Mouse (Mus musculus): Measurements from ENCODE around the gene Gm28047.
A peak's percentile ranks its signal among the peaks of the same experiment; 100 is the strongest.

Gene Gm28047

DNA sequence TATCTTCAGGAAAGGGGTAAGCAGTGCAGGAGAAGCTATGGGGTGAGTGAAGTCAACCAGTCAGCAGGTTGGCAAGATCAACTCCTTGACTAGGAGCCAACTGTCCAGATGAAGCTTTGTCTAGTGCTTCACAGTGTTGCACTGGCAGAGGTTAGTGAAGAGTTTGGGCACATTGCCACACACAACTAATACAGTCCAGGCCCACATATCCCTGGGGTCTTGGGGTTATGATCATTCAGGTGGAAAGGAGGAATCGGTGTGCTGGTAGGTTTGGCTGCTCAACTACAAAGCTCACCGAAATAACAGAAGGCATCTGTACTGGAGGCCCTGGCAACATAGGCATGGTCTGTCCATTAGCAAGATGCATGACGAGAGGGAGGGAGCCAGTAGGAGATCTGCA lies 77.4 kb downstream of the Gm28047 start:
- no peak for DNase-seq (ENCODE audit: low spot score in 2 of 2)

DNA sequence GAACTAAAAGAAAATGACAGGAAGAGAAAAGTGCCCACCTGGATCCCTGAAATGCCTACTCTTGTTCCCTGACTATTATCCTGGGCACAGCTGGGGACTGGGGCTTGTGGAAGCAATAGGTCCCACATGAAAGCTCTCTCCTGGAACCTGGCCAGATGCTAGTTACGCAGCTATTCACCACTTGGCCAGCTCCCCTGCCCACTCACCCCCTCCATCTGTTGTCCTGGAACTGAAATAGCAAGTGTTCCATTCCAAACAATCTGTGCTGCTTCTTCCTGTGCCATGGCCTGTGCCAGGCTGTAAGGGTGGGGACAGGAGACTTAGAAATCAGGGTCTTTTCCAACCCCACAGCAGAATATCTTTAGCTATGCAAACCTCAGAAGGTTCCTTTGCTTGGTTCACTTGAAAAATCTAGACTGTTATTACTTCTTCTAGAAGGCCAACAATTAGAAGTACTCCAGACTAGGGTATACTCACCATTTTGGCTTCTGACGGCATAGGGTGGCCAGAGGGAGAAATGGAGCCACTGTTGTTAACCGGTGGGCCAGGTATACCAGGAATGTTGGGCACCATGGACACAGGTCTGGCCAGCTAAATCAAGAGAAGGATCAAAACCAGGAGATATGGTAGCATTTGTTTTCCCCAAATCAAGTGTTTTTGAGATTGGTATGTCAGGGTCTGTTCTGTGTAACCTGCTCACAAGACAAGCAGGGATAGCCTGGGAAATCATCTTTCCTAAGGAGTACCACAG lies 78.0 kb downstream of the Gm28047 start:
- DNase-seq (ENCODE audit: low spot score in 2 of 2), result peak; percentile 84 to 93

DNA sequence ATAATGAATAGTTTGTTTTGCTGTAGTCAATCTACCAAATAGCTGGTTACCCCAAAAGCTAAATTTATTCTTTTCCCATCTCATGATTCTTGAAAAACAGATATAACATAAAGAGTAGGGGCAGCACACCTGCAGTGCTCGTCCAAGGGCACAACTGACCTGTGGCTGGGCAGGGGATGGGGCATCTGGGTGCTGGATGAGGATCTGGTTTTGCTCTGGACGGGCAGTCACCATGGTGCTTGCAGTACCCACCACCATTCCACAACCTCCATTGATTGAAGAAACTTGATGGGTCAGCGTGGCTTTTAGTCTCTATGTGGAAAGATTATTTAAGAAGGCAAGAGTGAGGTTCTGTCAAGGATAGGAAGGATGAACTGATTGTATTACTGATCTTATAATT lies 78.6 kb downstream of the Gm28047 start:
- no peak for DNase-seq (ENCODE audit: low spot score in 2 of 2)

- no peak for DNase-seq (ENCODE audit: low spot score in 2 of 2)
These were observed 80.1 kb downstream of the Gm28047 start for GRCm38 (mm10) chr15:102544801-102545200.

- no peak for DNase-seq (ENCODE audit: low spot score in 2 of 2)
These were observed 90.9 kb downstream of the Gm28047 start for GRCm38 (mm10) chr15:102533926-102534325.

DNA sequence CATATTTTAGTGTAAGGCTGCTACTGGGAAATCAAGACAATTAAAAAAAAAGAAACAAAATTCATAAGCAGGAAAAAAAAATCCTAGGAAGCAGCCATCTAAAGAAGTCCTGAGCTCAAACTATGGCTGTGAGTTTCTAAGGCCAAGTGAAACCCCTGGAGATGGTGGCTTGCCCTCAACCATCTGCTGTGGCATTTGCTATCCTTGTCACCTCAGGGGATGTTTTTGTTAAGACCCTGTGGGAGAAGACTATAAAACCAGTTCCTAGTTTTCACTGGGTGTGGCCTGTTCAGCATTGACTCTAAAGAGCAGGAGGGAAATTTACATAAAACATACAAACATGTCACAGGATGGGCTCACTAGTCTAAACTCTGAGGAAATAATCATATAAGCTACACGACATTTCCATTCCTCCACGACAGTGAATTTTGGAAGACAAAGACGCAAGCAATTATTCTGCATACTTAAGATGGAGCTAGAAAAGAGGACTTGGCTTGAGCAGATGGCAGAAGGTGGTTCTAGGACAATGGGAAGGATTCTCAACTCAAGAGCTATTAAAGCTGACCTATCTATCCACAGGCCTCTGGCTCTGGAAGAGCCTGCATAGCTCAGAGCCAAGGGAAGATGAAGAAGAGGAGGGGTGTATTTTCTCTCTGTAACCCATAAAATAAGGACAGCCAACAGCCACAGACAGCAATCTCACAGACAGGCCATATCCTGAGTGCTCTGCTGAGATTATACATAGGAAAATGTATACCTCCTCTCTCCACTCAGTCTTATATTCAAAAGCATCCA lies 92.6 kb downstream of the Gm28047 start:
- DNase-seq (ENCODE audit: low spot score in 2 of 2), result no peak

GRCm38 (mm10) chr15:102531586-102531985 lies 93.3 kb downstream of the Gm28047 start:
- DNase-seq (ENCODE audit: low spot score in 2 of 2), result no peak

DNA sequence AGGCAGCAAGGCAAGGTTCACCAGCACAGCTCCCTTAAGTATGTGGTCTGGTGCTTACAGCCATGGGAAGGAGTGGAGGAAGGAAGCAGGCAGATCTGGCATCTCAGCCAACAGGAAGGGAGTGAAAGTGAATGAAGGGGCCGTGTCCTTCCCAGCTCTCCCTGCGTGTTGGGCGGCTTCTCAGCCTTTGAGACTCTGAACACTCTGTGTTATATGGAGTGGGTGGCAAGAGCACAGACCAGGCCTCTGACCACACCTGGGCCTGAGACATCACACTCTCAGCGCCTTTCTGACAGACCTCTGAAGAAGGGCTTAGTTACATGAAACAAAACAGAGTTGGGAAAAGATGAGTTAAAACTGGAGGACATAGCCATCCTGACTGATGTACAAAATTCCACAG lies 94.3 kb downstream of the Gm28047 start:
- DNase-seq (ENCODE audit: low spot score in 2 of 2), result no peak

DNA sequence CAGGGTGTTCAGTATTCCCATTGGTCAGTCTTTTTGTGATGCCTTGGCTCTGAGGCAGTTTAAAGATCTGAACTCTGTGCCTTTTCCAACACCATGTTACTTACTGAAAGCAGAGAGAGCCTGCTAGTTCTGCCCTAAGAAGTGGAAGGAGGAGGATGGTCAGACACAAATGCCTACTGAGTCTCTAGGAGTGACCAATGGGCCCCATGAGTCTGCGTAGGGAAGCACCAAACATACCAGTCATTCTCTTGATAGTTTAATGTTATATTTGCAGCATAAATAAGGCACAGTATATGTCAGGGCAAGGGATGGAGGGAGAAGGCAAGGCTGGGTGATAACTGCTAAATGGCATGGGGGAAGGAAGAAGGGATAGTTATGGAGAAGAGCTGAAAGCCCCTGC lies 96.5 kb downstream of the Gm28047 start:
- no peak for DNase-seq (ENCODE audit: low spot score in 2 of 2)

- no peak for DNase-seq (ENCODE audit: low spot score in 2 of 2)
These were observed 96.9 kb downstream of the Gm28047 start for GRCm38 (mm10) chr15:102527936-102528335.

DNA sequence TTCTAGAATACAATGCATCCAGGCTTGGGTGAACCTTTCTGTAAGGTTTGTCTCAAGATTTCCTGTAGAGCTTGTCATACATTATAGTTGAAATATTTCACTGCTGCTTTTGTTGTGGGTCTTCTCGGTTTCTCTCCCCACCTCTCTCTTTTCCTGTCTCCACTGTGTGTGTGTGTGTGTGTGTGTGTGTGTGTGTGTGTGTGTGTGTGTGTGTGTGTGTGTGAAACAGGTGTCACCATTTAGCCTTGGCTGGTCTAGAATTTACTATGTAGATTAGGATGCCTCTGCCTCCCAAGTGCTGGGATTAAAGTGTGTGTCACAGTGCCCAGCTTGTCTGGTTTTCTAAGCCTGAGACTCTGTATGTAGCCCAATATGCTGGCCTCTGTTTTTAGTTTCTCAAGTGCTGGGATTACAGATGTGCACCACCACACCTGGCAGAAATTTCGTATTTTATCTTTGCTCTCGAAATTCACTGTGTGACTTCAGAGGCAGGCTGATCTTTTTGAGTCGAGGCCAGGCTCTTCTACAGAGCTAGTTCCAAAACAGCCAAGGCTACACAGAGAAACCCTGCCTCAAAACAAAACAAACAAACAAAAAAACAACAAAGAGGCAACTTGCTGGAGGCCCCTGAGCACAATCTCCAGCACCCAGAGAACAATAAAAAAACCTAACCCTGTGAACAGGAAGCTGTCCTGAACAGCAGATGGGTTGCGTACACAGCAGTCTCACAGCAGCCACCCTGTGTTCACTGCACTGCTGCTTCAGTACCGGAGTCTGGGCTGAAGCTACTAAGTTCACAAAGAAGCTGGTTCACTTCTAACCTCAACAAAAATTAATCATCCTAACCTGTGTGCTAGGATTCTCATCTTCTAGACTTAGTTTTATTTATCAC lies 98.5 kb downstream of the Gm28047 start:
- no peak for DNase-seq (ENCODE audit: low spot score in 2 of 2)

DNA sequence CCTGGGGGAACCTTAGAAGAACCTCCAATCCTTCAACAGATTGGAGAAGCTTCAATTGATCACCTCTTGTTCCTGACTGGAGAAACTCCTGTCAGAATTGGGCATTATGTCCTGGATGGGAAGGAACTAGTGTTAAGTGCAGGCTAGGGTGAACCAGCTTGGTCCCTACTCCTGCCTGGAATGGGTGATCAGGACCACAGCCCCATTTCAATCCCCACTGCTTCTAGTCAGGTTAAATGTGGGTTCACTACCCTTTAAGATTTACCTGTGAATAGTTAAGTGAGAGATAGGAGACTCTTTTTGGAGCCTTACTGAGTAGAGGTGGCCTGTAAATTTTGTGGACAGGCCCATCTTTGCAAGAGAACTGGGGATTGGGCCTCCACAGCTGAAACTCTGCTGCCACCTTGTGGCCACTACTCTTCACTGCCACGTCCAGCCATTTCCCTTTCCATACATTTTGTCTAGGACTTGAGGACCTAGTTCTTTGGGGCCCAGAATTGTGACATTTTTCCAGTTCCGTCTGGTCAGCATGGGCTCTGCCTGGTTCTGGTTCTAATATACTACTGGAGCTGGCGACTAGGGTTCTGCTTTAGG lies 99.9 kb downstream of the Gm28047 start, which contains the start of gene Npff:
TSS of gene Npff (minus strand) at position 51 of the 594 bp plus-strand sequence.
- peak; percentile 74 to 85 for DNase-seq (ENCODE audit: low spot score in 2 of 2)

GRCm38 (mm10) chr15:102521480-102521879 lies 103.4 kb downstream of the Gm28047 start:
- DNase-seq (ENCODE audit: low spot score in 2 of 2), result no peak

DNA sequence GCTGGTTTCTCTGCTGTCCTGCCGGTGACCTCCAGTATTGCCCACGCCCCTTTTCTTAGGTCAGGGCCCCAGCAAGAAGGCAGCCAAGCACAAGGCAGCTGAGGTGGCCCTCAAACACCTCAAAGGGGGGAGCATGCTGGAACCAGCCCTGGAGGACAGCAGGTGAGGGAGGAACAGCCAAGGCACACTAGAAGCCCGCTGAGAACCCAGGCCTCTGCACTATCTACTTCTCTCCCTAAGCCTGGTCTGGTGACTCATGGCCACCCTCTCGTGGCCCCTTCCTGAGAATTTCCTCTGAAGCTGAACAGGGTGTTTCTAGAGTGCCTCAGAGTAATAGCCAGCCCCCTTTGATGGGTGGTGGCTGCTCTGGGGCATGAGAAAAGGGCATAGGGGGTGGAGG lies 104.5 kb downstream of the Gm28047 start:
- DNase-seq (ENCODE audit: low spot score in 2 of 2), result no peak

DNA sequence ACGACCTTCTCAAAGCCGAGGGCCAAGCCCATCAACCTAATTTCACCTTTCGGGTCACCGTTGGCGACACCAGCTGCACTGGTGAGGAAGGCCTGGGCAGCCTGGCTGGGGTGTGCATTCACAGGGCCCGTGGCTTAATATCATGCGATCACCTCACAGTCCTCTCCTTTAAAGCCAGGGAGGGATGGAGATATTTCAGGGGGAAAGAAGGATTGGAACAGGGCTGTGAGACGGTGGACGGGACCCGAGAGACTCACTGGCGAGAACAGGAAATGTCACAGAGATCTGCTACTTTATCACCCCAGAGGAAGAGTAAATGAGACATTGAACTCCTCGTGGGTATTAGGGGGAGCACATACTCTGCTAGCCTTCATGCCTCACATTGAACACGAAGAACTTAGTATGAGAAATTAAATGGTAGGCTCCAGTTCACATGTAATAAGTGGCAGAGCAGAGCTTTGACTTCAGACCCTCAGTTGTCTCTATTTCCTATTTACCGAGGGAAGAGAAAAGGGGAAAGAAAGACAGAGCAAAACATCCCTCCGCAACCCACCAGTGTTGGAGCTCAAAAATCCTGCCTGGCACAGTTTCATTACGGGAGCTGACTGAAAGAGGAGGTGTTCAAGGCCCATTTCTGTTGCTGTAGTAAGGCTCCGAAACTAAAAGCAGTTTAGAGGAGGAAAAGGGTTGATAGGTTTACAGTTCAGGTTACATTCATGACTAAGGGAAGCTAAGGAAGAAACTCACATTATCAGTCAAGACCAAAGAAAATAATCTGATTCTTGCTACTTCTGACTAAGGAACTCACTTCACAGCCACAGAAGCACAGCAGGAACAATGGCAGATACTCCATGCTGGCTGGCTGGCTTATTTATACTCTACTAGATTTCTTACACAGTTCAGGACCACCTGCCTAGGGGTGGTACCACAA lies 105.4 kb downstream of the Gm28047 start:
- DNase-seq (ENCODE audit: low spot score in 2 of 2), result no peak

DNA sequence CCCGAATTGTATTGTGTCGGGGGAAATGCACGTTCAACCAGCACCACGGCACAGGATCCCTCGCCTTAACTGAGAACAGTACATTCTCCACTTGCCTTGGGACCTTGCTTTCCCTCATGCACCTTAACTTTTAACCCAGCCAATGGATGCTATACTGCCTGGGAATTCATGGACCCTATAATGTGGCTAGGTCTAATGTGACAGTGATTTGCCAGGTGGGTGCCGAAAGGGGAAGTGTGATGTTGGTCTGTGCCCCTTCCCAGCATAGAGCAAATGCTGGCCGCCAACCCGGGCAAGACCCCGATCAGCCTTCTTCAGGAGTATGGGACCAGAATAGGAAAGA lies 106.0 kb downstream of the Gm28047 start:
- no peak for DNase-seq (ENCODE audit: low spot score in 2 of 2)

DNA sequence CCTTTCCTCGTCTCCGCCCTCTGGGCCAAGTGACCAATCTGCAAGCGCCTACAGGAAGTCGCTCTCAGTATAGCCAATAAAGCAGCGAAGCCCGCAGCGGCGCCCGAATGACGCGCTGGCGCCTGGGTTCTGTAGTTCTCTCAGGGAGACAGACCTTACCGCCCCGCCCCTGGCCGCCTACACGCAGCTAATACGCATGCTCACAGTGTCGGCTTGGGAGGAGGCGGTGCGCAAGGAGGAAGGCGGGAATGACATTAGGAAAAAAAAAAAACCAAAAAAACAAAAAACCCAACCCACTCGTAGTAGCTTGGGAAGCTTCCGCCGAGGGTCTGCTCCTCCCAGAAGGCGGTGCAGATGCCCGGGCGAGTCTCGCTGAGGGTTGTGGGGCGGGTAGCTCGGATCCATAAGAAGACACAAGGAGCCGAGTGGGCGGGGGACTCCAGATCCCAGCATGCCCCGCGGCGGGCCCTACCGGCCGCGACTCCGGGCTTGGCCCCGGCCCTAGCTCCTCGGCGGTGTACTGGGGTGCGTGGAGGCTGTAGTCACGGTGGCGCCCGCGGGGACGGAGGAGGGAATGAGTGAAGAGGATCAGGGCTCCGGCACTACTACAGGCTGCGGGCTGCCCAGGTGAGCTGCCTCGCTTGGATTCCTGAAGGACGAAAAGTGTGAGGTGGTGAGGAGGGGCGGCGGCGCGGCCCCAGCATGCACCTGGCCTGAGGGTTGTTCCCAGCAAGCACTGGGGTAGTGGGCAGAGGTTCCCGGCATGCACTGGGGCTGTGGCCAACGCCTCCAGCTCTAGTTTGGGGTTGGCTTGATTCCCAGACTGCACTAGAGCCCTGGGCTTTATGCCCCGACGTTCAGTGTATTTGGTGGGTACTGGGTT lies 106.7 kb downstream of the Gm28047 start, which contains the start of gene Tarbp2:
TSS of gene Tarbp2 (plus strand) at position 217 of the 883 bp plus-strand sequence.
- peak; percentile 100 for DNase-seq (ENCODE audit: low spot score in 2 of 2)

DNA sequence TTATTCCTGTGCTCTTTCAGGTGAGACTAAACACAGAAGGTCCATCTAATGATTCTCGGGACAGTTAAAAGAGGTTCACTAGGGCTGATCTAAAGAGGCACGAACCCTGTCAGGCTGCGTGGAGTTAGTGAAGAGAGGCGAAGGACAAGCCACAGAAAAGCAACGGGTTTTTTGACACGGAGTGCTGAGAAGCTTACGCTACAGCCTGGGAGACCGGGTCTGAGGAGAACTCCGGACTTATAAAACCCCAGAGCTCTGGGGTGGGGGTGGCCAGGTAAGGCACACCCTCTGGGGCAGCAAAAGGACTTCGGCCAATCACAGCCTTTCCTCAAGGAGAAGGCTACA lies 107.3 kb downstream of the Gm28047 start:
- DNase-seq (ENCODE audit: low spot score in 2 of 2), result no peak

GRCm38 (mm10) chr15:102516728-102517404 lies 108.0 kb downstream of the Gm28047 start, which contains the start of gene Map3k12:
Map3k12 (minus strand) TSS chr15:102517064.
- DNase-seq (ENCODE audit: low spot score in 2 of 2), result peak; percentile 78 to 79

Data from frontal cortex, postnatal 36 days (tissue).